Mouse (Mus musculus): ENCODE results near the gene Orc3. TPM values are rescaled to one million over a fixed set of nuclear protein-coding genes. Genes with fewer than 3 reads are reported as not detected.

The Orc3 gene
- 10 to 100 TPM; 91.0 to 95.3 TPM for total RNA-seq (2023)

DNA sequence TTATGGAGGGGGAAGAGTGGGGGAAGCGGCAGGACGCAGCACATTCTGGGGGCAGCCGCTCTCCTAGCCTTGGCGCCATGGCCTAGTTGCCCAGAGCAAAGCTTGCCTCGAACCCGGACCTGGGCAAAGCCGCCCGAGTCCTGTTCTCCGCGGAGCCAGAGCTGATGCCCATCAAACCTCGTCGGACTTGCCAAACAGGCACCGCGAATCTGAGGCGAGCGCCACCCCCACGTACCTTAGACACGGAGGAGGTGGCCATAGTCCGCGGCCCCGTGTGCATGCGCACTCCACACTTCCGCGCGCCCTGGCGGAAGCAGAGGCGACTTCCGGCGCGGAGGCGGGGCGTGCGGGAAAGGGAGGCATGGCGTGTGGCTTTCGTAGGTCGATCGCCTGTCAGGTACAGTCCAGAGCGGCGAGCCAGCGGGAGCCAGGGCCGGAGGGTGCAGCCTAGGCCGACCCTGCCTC, at the start of gene Orc3, which contains the start of gene Rars2:
Gene Orc3 (minus strand): TSS at position 315 of the 465 bp plus-strand sequence.
Gene Rars2 (plus strand): TSS at position 328 of the 465 bp plus-strand sequence.

DNA sequence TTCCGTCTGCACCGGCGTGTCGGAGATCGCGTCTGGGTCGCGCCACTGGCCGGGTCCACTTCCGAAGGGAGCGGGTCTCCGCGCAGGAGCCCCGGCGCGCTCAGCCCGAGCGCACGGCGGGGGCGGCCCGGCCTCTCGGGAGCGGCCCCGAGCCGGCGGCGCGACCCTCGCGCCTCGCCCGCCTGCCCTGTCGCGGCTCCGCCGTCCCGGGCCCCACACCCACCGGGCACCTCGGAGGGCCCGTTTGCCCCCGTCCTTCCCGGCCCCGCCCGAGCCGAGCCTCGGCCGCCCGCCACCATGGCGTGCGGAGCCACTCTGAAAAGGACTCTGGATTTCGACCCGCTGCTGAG, 64.0 kb downstream of the Orc3 start, which contains the start of gene Akirin2:
Gene Akirin2 (plus strand): TSS at position 190 of the 350 bp plus-strand sequence.

Other genes with a start within 250 kb of the Orc3 start
- gene Akirin2, start 64.0 kb downstream of the Orc3 start, total RNA-seq (2023) = 10 to 100 TPM; 63.9 to 67.2 TPM
- 10 to 100 TPM; 25.1 to 26.3 TPM for gene Rars2, start within 50 bp of the Orc3 start, total RNA-seq (2023)
- 10 to 100 TPM; 18.5 to 22.8 TPM for gene Slc35a1, start 72.5 kb upstream of the Orc3 start, total RNA-seq (2023)
- not detected for gene Cfap206, start 115.3 kb upstream of the Orc3 start, total RNA-seq (2023)
- gene Gm136, start 141.3 kb upstream of the Orc3 start, total RNA-seq (2023) = not detected
- 10 to 100 TPM; 13.5 to 15.1 TPM for gene Smim8, start 163.5 kb upstream of the Orc3 start, total RNA-seq (2023)

Measured in T-cell, adult 66 days (primary cell).